Mouse (Mus musculus): ENCODE results near the gene Hsdl2. TPM values are rescaled to one million over a fixed set of nuclear protein-coding genes. Genes with fewer than 3 reads are reported as not detected.
"Not testable (repeated sequence)": the region's sequence is repeated elsewhere in the genome, so short reads cannot be mapped to it uniquely, and the experiment has no call there.

Gene Hsdl2
- polyA plus RNA-seq, 1 experiment from 2014 or later: 23.1 TPM

- peaks cover 8% of the 10 kb centered on the region; the same call in 1 of the 2 replicates for H3K4me1 ChIP-seq (replicated peaks; ENCODE audit: control insufficient read depth, insufficient read depth, low read length)
- WGBS: 10% methylated on average over 11 of the region's 11 CpGs
- peak overlapping the region; percentile 99 for H3K9ac ChIP-seq (ENCODE audit: low read depth, low read length)
- H3K4me3 ChIP-seq (ENCODE audit: low read depth, low read length): peak overlapping the region; percentile 98
- no peaks in the 10 kb centered on the region for H3K36me3 ChIP-seq (ENCODE audit: control insufficient read depth, insufficient read depth)
- peak overlapping the region; percentile 100 for H3K27ac ChIP-seq (ENCODE audit: low read depth, low read length)
- ATAC-seq: no peak
- H3K9me3 ChIP-seq (ENCODE audit: control insufficient read depth): no peaks in the 10 kb centered on the region
- peak overlapping the region; percentile 83 for H3K4me2 ChIP-seq (replicated peaks; ENCODE audit: low read depth)
- no peaks in the 10 kb centered on the region for H3K27me3 ChIP-seq (replicated peaks; ENCODE audit: control insufficient read depth, insufficient read depth, low read length)
- no peak for TF ChIP-seq CTCF (IDR thresholded peaks at IDR 0.05; ENCODE audit: low read depth)
Measured at GRCm38 (mm10) chr4:59549977-59550560, 31.3 kb upstream of the Hsdl2 start.

DNA sequence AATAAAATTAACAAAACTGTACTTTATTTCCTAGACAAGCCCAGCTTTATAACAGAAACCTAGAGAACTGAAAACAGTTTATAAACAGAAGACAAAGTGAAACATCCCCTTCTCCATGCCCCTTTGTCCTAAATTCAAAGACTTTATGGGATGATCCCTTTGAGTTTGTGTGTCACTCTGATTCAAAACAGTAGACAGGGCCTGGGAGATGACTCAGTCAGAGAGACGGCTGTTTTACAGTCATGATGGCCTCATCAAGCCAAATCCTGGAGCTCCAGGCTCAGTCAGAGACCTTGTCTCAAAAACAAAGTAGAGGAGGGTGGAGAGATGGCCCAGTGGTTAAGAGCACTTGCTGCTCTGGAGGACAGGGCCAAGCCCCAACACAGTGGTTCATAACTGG lies 29.5 kb upstream of the Hsdl2 start:
- Histone ChIP-seq H3K27me3 (replicated peaks; ENCODE audit: control insufficient read depth, insufficient read depth, low read length) (no peaks in the 10 kb centered on the region), H3K4me1 (replicated peaks; ENCODE audit: control insufficient read depth, insufficient read depth, low read length) (0 out of 2 replicates have a peak, but pooled peaks cover 4% of the 10 kb centered on the region), H3K36me3 (ENCODE audit: control insufficient read depth, insufficient read depth) (no peaks in the 10 kb centered on the region), H3K4me3 (ENCODE audit: low read depth, low read length) (no peak overlapping the region), H3K9ac (ENCODE audit: low read depth, low read length) (no peak overlapping the region), H3K27ac (ENCODE audit: low read depth, low read length) (peak overlapping the region; percentile 86), H3K4me2 (replicated peaks; ENCODE audit: low read depth) (no peak overlapping the region), H3K9me3 (ENCODE audit: control insufficient read depth) (no peaks in the 10 kb centered on the region)
- 57% methylated on average over 1 of the region's 1 CpGs for WGBS
- no peak for ATAC-seq
- TF ChIP-seq CTCF (IDR thresholded peaks at IDR 0.05; ENCODE audit: low read depth): no peak

- no peak overlapping the region for H3K9ac ChIP-seq (ENCODE audit: low read depth, low read length)
- peak overlapping the region; percentile 86 for H3K27ac ChIP-seq (ENCODE audit: low read depth, low read length)
- WGBS: 35% methylated on average over 5 of the region's 5 CpGs
Measured at GRCm38 (mm10) chr4:59552835-59553234, 28.5 kb upstream of the Hsdl2 start.

DNA sequence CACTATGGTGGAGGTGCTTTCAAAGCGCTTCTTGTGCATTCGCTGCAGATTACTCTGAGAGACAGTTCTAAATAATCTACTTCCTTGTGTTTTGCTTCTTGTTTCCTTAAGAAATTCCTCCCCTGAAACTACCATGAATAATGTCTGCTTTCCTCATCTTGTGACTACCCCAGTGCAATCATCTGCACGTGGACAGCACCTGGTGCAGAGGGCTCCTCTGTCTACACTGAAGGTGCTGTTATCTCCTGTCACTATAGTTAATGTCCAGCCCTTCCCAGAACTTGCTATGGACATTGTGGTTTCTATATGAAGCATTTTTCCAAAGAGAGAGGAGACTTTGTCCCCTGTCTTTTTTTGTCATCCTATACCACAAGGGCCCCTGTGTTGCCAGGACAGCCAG lies 27.8 kb upstream of the Hsdl2 start:
- TF ChIP-seq CTCF (IDR thresholded peaks at IDR 0.05; ENCODE audit: low read depth): no peak
- no peak overlapping the region for H3K9ac ChIP-seq (ENCODE audit: low read depth, low read length)
- H3K9me3 ChIP-seq (ENCODE audit: control insufficient read depth): no peaks in the 10 kb centered on the region
- H3K36me3 ChIP-seq (ENCODE audit: control insufficient read depth, insufficient read depth): no peaks in the 10 kb centered on the region
- no peaks in the 10 kb centered on the region for H3K27me3 ChIP-seq (replicated peaks; ENCODE audit: control insufficient read depth, insufficient read depth, low read length)
- 17% methylated on average over 3 of the region's 3 CpGs for WGBS
- H3K4me1 ChIP-seq (replicated peaks; ENCODE audit: control insufficient read depth, insufficient read depth, low read length): 0 out of 2 replicates have a peak, but pooled peaks cover 4% of the 10 kb centered on the region
- peak; percentile 69 for ATAC-seq
- no peak overlapping the region for H3K4me3 ChIP-seq (ENCODE audit: low read depth, low read length)
- peak overlapping the region; percentile 86 for H3K27ac ChIP-seq (ENCODE audit: low read depth, low read length)
- H3K4me2 ChIP-seq (replicated peaks; ENCODE audit: low read depth): peak overlapping the region; percentile 46

More at GRCm38 (mm10) chr4:59552835-59553234, 28.5 kb upstream of the Hsdl2 start:
- H3K4me3 ChIP-seq (ENCODE audit: low read depth, low read length): no peak overlapping the region
- no peaks in the 10 kb centered on the region for H3K36me3 ChIP-seq (ENCODE audit: control insufficient read depth, insufficient read depth)
- ATAC-seq: peak; percentile 23; the same call in 1 of the 2 replicates
- H3K27me3 ChIP-seq (replicated peaks; ENCODE audit: control insufficient read depth, insufficient read depth, low read length): no peaks in the 10 kb centered on the region
- H3K4me1 ChIP-seq (replicated peaks; ENCODE audit: control insufficient read depth, insufficient read depth, low read length): 0 out of 2 replicates have a peak, but pooled peaks cover 4% of the 10 kb centered on the region
- no peak for TF ChIP-seq CTCF (IDR thresholded peaks at IDR 0.05; ENCODE audit: low read depth)
- H3K9me3 ChIP-seq (ENCODE audit: control insufficient read depth): no peaks in the 10 kb centered on the region
- peak overlapping the region; percentile 46 for H3K4me2 ChIP-seq (replicated peaks; ENCODE audit: low read depth)

DNA sequence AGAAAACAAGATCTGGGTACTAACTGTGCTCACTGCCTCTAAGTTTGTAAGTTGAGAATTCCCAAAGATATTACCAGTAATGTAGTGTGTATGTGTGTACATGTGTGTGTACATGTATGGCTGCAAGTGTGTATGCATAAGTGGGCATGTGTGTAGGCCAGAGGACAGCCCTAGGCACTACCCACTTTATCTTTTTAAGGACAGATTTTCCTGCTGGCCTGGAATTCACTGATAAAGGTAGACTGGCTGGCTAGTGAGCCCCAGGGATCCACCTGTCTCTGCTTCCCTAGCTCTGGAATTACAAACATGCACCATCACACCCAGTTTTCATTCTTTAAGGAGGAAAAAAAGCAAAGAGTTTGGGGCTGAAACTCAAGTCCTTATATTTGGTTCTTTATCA lies 26.2 kb upstream of the Hsdl2 start:
- no peak overlapping the region for H3K4me2 ChIP-seq (replicated peaks; ENCODE audit: low read depth)
- ATAC-seq: no peak
- no peak for TF ChIP-seq CTCF (IDR thresholded peaks at IDR 0.05; ENCODE audit: low read depth)
- no peaks in the 10 kb centered on the region for H3K36me3 ChIP-seq (ENCODE audit: control insufficient read depth, insufficient read depth)
- no peak overlapping the region for H3K4me3 ChIP-seq (ENCODE audit: low read depth, low read length)
- H3K27ac ChIP-seq (ENCODE audit: low read depth, low read length): no peak overlapping the region
- no peaks in the 10 kb centered on the region for H3K9me3 ChIP-seq (ENCODE audit: control insufficient read depth)
- H3K27me3 ChIP-seq (replicated peaks; ENCODE audit: control insufficient read depth, insufficient read depth, low read length): no peaks in the 10 kb centered on the region
- 0 out of 2 replicates have a peak, but pooled peaks cover 4% of the 10 kb centered on the region for H3K4me1 ChIP-seq (replicated peaks; ENCODE audit: control insufficient read depth, insufficient read depth, low read length)
- no peak overlapping the region for H3K9ac ChIP-seq (ENCODE audit: low read depth, low read length)

- ATAC-seq; H3K27ac ChIP-seq (ENCODE audit: low read depth, low read length): not testable (repeated sequence)
- 87% methylated on average over 4 of the region's 4 CpGs for WGBS
Measured at GRCm38 (mm10) chr4:59557343-59557742, 24.0 kb upstream of the Hsdl2 start.

More at GRCm38 (mm10) chr4:59557343-59557742, 24.0 kb upstream of the Hsdl2 start:
- not testable (repeated sequence) for H3K27me3 ChIP-seq (replicated peaks; ENCODE audit: control insufficient read depth, insufficient read depth, low read length); H3K36me3 ChIP-seq (ENCODE audit: control insufficient read depth, insufficient read depth); H3K9me3 ChIP-seq (ENCODE audit: control insufficient read depth); H3K9ac ChIP-seq (ENCODE audit: low read depth, low read length); H3K4me1 ChIP-seq (replicated peaks; ENCODE audit: control insufficient read depth, insufficient read depth, low read length); H3K4me3 ChIP-seq (ENCODE audit: low read depth, low read length); H3K4me2 ChIP-seq (replicated peaks; ENCODE audit: low read depth)

Data from intestine, postnatal 0 days (tissue).